Mouse (Mus musculus): ENCODE data around the gene Atp2b1. TPM values are rescaled to one million over a fixed set of nuclear protein-coding genes. Genes with fewer than 3 reads are reported as not detected.

Atp2b1 gene
- 3.6 and 4.1 TPM in 2 replicates for polyA plus RNA-seq (2012; rRNA removed)

GRCm38 (mm10) chr10:98913961-98914809, at the start of gene Atp2b1:
Atp2b1 (plus strand) TSS chr10:98914406.
- Histone ChIP-seq H3K36me3 (ENCODE audit: control insufficient read depth, insufficient read depth, low read length) (no peaks in the 10 kb centered on the region), H3K4me3 (ENCODE audit: control insufficient read depth, low read depth, low read length) (peak within 1 kb of the TSS; percentile 98), H3K27me3 (ENCODE audit: control insufficient read depth, insufficient read depth, low read length) (no peaks in the 10 kb centered on the region), H3K27ac (ENCODE audit: control insufficient read depth, insufficient read depth, low read depth, low read length) (peak within 1 kb of the TSS; percentile 93), H3K4me1 (ENCODE audit: control insufficient read depth, insufficient read depth, low read length) (peaks cover 3% of the 10 kb centered on the region)
- TF ChIP-seq CTCF (IDR thresholded peaks at IDR 0.05; ENCODE audit: control insufficient read depth, insufficient read depth, insufficient replicate concordance, low read depth, low read length): no peak
- TF ChIP-seq POLR2A (IDR thresholded peaks at IDR 0.05; ENCODE audit: control insufficient read depth, low read depth, low read length): peak; percentile 60

GRCm38 (mm10) chr10:98864851-98865250, 49.4 kb upstream of the Atp2b1 start:
- no peaks in the 10 kb centered on the region for H3K4me1 ChIP-seq (ENCODE audit: control insufficient read depth, insufficient read depth, low read length)
- no peak overlapping the region for H3K27ac ChIP-seq (ENCODE audit: control insufficient read depth, insufficient read depth, low read depth, low read length)
- no peak for TF ChIP-seq CTCF (IDR thresholded peaks at IDR 0.05; ENCODE audit: control insufficient read depth, insufficient read depth, insufficient replicate concordance, low read depth, low read length)
- TF ChIP-seq POLR2A (IDR thresholded peaks at IDR 0.05; ENCODE audit: control insufficient read depth, low read depth, low read length): no peak
- no peaks in the 10 kb centered on the region for H3K27me3 ChIP-seq (ENCODE audit: control insufficient read depth, insufficient read depth, low read length)
- H3K4me3 ChIP-seq (ENCODE audit: control insufficient read depth, low read depth, low read length): no peak overlapping the region
- H3K36me3 ChIP-seq (ENCODE audit: control insufficient read depth, insufficient read depth, low read length): no peaks in the 10 kb centered on the region

DNA sequence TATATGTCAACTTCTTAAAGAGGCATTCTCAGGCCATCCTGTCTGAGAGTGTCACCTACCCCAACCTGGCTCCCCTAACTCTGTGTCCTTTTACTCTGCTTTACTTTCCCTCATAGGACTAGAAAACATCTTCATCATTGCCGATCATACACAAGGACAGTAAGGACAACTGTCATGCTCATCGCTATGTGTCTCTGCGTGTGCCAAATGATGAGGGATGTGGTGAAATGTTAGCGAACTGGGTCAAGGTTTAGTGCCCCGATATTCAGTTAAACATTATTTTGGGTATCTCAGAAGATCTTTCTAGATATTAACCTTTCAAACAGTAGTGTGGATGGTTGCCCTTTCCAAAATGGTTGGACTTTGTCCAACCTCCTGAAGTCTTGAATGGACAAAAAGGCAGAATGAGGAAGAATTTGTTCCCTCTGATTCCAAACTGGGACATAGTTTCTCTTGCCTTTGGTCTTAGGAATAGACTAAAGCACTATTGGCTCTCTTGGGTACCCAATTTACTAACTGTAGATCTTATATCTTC, 47.3 kb upstream of the Atp2b1 start:
- TF ChIP-seq CTCF (IDR thresholded peaks at IDR 0.05; ENCODE audit: control insufficient read depth, insufficient read depth, insufficient replicate concordance, low read depth, low read length) (no peak), POLR2A (IDR thresholded peaks at IDR 0.05; ENCODE audit: control insufficient read depth, low read depth, low read length) (no peak)
- no peak overlapping the region for H3K27ac ChIP-seq (ENCODE audit: control insufficient read depth, insufficient read depth, low read depth, low read length)
- H3K4me1 ChIP-seq (ENCODE audit: control insufficient read depth, insufficient read depth, low read length): no peaks in the 10 kb centered on the region
- H3K4me3 ChIP-seq (ENCODE audit: control insufficient read depth, low read depth, low read length): no peak overlapping the region
- H3K36me3 ChIP-seq (ENCODE audit: control insufficient read depth, insufficient read depth, low read length): no peaks in the 10 kb centered on the region
- H3K27me3 ChIP-seq (ENCODE audit: control insufficient read depth, insufficient read depth, low read length): no peaks in the 10 kb centered on the region

GRCm38 (mm10) chr10:98868351-98868908, 45.8 kb upstream of the Atp2b1 start:
- Histone ChIP-seq H3K4me1 (ENCODE audit: control insufficient read depth, insufficient read depth, low read length) (no peaks in the 10 kb centered on the region), H3K27ac (ENCODE audit: control insufficient read depth, insufficient read depth, low read depth, low read length) (no peak overlapping the region), H3K27me3 (ENCODE audit: control insufficient read depth, insufficient read depth, low read length) (no peaks in the 10 kb centered on the region), H3K4me3 (ENCODE audit: control insufficient read depth, low read depth, low read length) (no peak overlapping the region), H3K36me3 (ENCODE audit: control insufficient read depth, insufficient read depth, low read length) (no peaks in the 10 kb centered on the region)
- no peak for TF ChIP-seq POLR2A (IDR thresholded peaks at IDR 0.05; ENCODE audit: control insufficient read depth, low read depth, low read length)
- TF ChIP-seq CTCF (IDR thresholded peaks at IDR 0.05; ENCODE audit: control insufficient read depth, insufficient read depth, insufficient replicate concordance, low read depth, low read length): no peak

DNA sequence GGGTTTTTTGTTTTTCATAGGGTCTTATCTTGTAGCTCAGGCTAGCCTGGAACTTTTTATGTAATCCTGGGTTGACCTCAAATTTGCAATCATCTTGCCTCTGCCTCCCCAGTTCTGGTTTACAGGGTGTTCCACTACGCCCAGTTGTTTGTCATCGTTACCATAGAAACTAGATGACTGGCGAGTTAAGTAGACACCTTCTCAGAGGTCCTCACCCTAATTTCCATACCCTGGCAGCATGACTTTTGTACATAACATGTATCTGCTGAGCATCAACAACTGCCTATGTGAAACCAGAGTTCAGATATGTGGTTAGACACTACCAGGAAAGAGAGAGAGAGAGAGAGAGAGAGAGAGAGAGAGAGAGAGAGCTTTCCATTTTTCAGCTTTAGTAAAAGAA, 36.4 kb upstream of the Atp2b1 start:
- TF ChIP-seq POLR2A (IDR thresholded peaks at IDR 0.05; ENCODE audit: control insufficient read depth, low read depth, low read length) (no peak), CTCF (IDR thresholded peaks at IDR 0.05; ENCODE audit: control insufficient read depth, insufficient read depth, insufficient replicate concordance, low read depth, low read length) (no peak)
- no peaks in the 10 kb centered on the region for H3K27me3 ChIP-seq (ENCODE audit: control insufficient read depth, insufficient read depth, low read length)
- no peak overlapping the region for H3K27ac ChIP-seq (ENCODE audit: control insufficient read depth, insufficient read depth, low read depth, low read length)
- no peaks in the 10 kb centered on the region for H3K4me1 ChIP-seq (ENCODE audit: control insufficient read depth, insufficient read depth, low read length)
- H3K4me3 ChIP-seq (ENCODE audit: control insufficient read depth, low read depth, low read length): no peak overlapping the region
- H3K36me3 ChIP-seq (ENCODE audit: control insufficient read depth, insufficient read depth, low read length): no peaks in the 10 kb centered on the region

- Histone ChIP-seq H3K36me3 (ENCODE audit: control insufficient read depth, insufficient read depth, low read length) (no peaks in the 10 kb centered on the region), H3K27me3 (ENCODE audit: control insufficient read depth, insufficient read depth, low read length) (no peaks in the 10 kb centered on the region), H3K27ac (ENCODE audit: control insufficient read depth, insufficient read depth, low read depth, low read length) (no peak overlapping the region), H3K4me1 (ENCODE audit: control insufficient read depth, insufficient read depth, low read length) (no peaks in the 10 kb centered on the region), H3K4me3 (ENCODE audit: control insufficient read depth, low read depth, low read length) (no peak overlapping the region)
- TF ChIP-seq POLR2A (IDR thresholded peaks at IDR 0.05; ENCODE audit: control insufficient read depth, low read depth, low read length): no peak
- no peak for TF ChIP-seq CTCF (IDR thresholded peaks at IDR 0.05; ENCODE audit: control insufficient read depth, insufficient read depth, insufficient replicate concordance, low read depth, low read length)
These were observed 35.6 kb upstream of the Atp2b1 start for GRCm38 (mm10) chr10:98878636-98879035.

GRCm38 (mm10) chr10:98880057-98880456, 34.1 kb upstream of the Atp2b1 start:
- no peak overlapping the region for H3K4me3 ChIP-seq (ENCODE audit: control insufficient read depth, low read depth, low read length)
- H3K4me1 ChIP-seq (ENCODE audit: control insufficient read depth, insufficient read depth, low read length): no peaks in the 10 kb centered on the region
- no peaks in the 10 kb centered on the region for H3K27me3 ChIP-seq (ENCODE audit: control insufficient read depth, insufficient read depth, low read length)
- H3K27ac ChIP-seq (ENCODE audit: control insufficient read depth, insufficient read depth, low read depth, low read length): no peak overlapping the region
- H3K36me3 ChIP-seq (ENCODE audit: control insufficient read depth, insufficient read depth, low read length): no peaks in the 10 kb centered on the region
- TF ChIP-seq CTCF (IDR thresholded peaks at IDR 0.05; ENCODE audit: control insufficient read depth, insufficient read depth, insufficient replicate concordance, low read depth, low read length) (no peak), POLR2A (IDR thresholded peaks at IDR 0.05; ENCODE audit: control insufficient read depth, low read depth, low read length) (no peak)

All from testis, adult 2 months (tissue).